Mouse (Mus musculus): ENCODE measurements at regions not wholly inside any gene's neighbourhood (a gene's known extent, or its start where the extent isn't known, plus 50 kb on each side); places are given as distances from the start of the nearest gene placed in this dataset.
"Not testable (repeated sequence)": the region's sequence is repeated elsewhere in the genome, so short reads cannot be mapped to it uniquely, and the experiment has no call there.

- no peak for ATAC-seq
- Histone ChIP-seq H3K36me3 (ENCODE audit: control insufficient read depth, insufficient read depth, low read length) (no peaks in the 10 kb centered on the region), H3K27me3 (ENCODE audit: control insufficient read depth, insufficient read depth, low read depth, low read length) (no peaks in the 10 kb centered on the region), H3K4me2 (ENCODE audit: low read length) (no peak overlapping the region), H3K9me3 (replicated peaks; ENCODE audit: control insufficient read depth, low read length, poor library complexity, severe bottlenecking) (no peaks in the 10 kb centered on the region), H3K4me1 (ENCODE audit: control insufficient read depth, insufficient read depth, low read length) (no peaks in the 10 kb centered on the region), H3K4me3 (ENCODE audit: low read depth, low read length) (no peak overlapping the region), H3K27ac (ENCODE audit: low read length) (no peak overlapping the region), H3K9ac (ENCODE audit: low read depth, low read length) (no peak overlapping the region)
- 88% methylated on average over 1 of the region's 1 CpGs for WGBS
Measured at GRCm38 (mm10) chr1:108132006-108132405, 542.2 kb downstream of the Serpinb8 start.

GRCm38 (mm10) chr1:108135346-108135745 is 545.5 kb downstream of the Serpinb8 start:
- not testable (repeated sequence) for H3K4me2 ChIP-seq (ENCODE audit: low read length)
- WGBS, result 79% methylated on average over 5 of the region's 5 CpGs

GRCm38 (mm10) chr1:108144114-108144513 is 554.3 kb downstream of the Serpinb8 start:
- 92% methylated on average over 1 of the region's 1 CpGs for WGBS
- no peak overlapping the region for H3K9ac ChIP-seq (ENCODE audit: low read depth, low read length)
- H3K4me2 ChIP-seq (ENCODE audit: low read length), result no peak overlapping the region
- no peaks in the 10 kb centered on the region for H3K27me3 ChIP-seq (ENCODE audit: control insufficient read depth, insufficient read depth, low read depth, low read length)
- no peak overlapping the region for H3K27ac ChIP-seq (ENCODE audit: low read length)
- ATAC-seq, result no peak
- H3K4me1 ChIP-seq (ENCODE audit: control insufficient read depth, insufficient read depth, low read length), result no peaks in the 10 kb centered on the region
- H3K4me3 ChIP-seq (ENCODE audit: low read depth, low read length), result no peak overlapping the region
- H3K36me3 ChIP-seq (ENCODE audit: control insufficient read depth, insufficient read depth, low read length), result no peaks in the 10 kb centered on the region
- no peaks in the 10 kb centered on the region for H3K9me3 ChIP-seq (replicated peaks; ENCODE audit: control insufficient read depth, low read length, poor library complexity, severe bottlenecking)

More at GRCm38 (mm10) chr1:108135346-108135745, 545.5 kb downstream of the Serpinb8 start:
- not testable (repeated sequence) for H3K4me3 ChIP-seq (ENCODE audit: low read depth, low read length); H3K27ac ChIP-seq (ENCODE audit: low read length); H3K4me1 ChIP-seq (ENCODE audit: control insufficient read depth, insufficient read depth, low read length); H3K36me3 ChIP-seq (ENCODE audit: control insufficient read depth, insufficient read depth, low read length); H3K27me3 ChIP-seq (ENCODE audit: control insufficient read depth, insufficient read depth, low read depth, low read length); H3K9ac ChIP-seq (ENCODE audit: low read depth, low read length); H3K9me3 ChIP-seq (replicated peaks; ENCODE audit: control insufficient read depth, low read length, poor library complexity, severe bottlenecking); ATAC-seq

GRCm38 (mm10) chr1:108181350-108182167 is 591.8 kb downstream of the Serpinb8 start:
- H3K27me3 ChIP-seq (ENCODE audit: control insufficient read depth, insufficient read depth, low read depth, low read length), result no peaks in the 10 kb centered on the region
- WGBS, result 36% methylated on average over 3 of the region's 3 CpGs
- no peak overlapping the region for H3K4me2 ChIP-seq (ENCODE audit: low read length)

GRCm38 (mm10) chr1:108182168-108182539 is 592.3 kb downstream of the Serpinb8 start:
- Histone ChIP-seq H3K36me3 (ENCODE audit: control insufficient read depth, insufficient read depth, low read length) (no peaks in the 10 kb centered on the region), H3K4me2 (ENCODE audit: low read length) (no peak overlapping the region), H3K9ac (ENCODE audit: low read depth, low read length) (no peak overlapping the region), H3K27ac (ENCODE audit: low read length) (peak overlapping the region; percentile 74), H3K4me3 (ENCODE audit: low read depth, low read length) (no peak overlapping the region), H3K9me3 (replicated peaks; ENCODE audit: control insufficient read depth, low read length, poor library complexity, severe bottlenecking) (no peaks in the 10 kb centered on the region), H3K27me3 (ENCODE audit: control insufficient read depth, insufficient read depth, low read depth, low read length) (no peaks in the 10 kb centered on the region), H3K4me1 (ENCODE audit: control insufficient read depth, insufficient read depth, low read length) (peaks cover 5% of the 10 kb centered on the region)
- WGBS, result 35% methylated on average over 4 of the region's 4 CpGs
- ATAC-seq, result peak; percentile 54; the same call in 1 of the 2 replicates

More at GRCm38 (mm10) chr1:108181350-108182167, 591.8 kb downstream of the Serpinb8 start:
- Histone ChIP-seq H3K4me1 (ENCODE audit: control insufficient read depth, insufficient read depth, low read length) (peaks cover 5% of the 10 kb centered on the region), H3K27ac (ENCODE audit: low read length) (peak overlapping the region; percentile 74), H3K9me3 (replicated peaks; ENCODE audit: control insufficient read depth, low read length, poor library complexity, severe bottlenecking) (no peaks in the 10 kb centered on the region), H3K36me3 (ENCODE audit: control insufficient read depth, insufficient read depth, low read length) (no peaks in the 10 kb centered on the region), H3K9ac (ENCODE audit: low read depth, low read length) (no peak overlapping the region), H3K4me3 (ENCODE audit: low read depth, low read length) (no peak overlapping the region)
- ATAC-seq, result peak; percentile 94

GRCm38 (mm10) chr1:108224047-108224446 is 634.2 kb downstream of the Serpinb8 start:
- WGBS, result 87% methylated on average over 1 of the region's 1 CpGs
- H3K9ac ChIP-seq (ENCODE audit: low read depth, low read length), result no peak overlapping the region
- no peak overlapping the region for H3K4me3 ChIP-seq (ENCODE audit: low read depth, low read length)
- H3K36me3 ChIP-seq (ENCODE audit: control insufficient read depth, insufficient read depth, low read length), result no peaks in the 10 kb centered on the region
- no peaks in the 10 kb centered on the region for H3K9me3 ChIP-seq (replicated peaks; ENCODE audit: control insufficient read depth, low read length, poor library complexity, severe bottlenecking)
- ATAC-seq, result no peak
- no peaks in the 10 kb centered on the region for H3K4me1 ChIP-seq (ENCODE audit: control insufficient read depth, insufficient read depth, low read length)
- no peaks in the 10 kb centered on the region for H3K27me3 ChIP-seq (ENCODE audit: control insufficient read depth, insufficient read depth, low read depth, low read length)
- no peak overlapping the region for H3K27ac ChIP-seq (ENCODE audit: low read length)
- no peak overlapping the region for H3K4me2 ChIP-seq (ENCODE audit: low read length)

GRCm38 (mm10) chr1:108240152-108240551 is 650.3 kb downstream of the Serpinb8 start:
- H3K36me3 ChIP-seq (ENCODE audit: control insufficient read depth, insufficient read depth, low read length), result no peaks in the 10 kb centered on the region
- H3K9me3 ChIP-seq (replicated peaks; ENCODE audit: control insufficient read depth, low read length, poor library complexity, severe bottlenecking), result no peaks in the 10 kb centered on the region; the same call in 1 of the 2 replicates
- no peak overlapping the region for H3K9ac ChIP-seq (ENCODE audit: low read depth, low read length)
- no peak overlapping the region for H3K27ac ChIP-seq (ENCODE audit: low read length)
- H3K4me2 ChIP-seq (ENCODE audit: low read length), result no peak overlapping the region
- H3K4me3 ChIP-seq (ENCODE audit: low read depth, low read length), result no peak overlapping the region
- no peak for ATAC-seq
- H3K4me1 ChIP-seq (ENCODE audit: control insufficient read depth, insufficient read depth, low read length), result no peaks in the 10 kb centered on the region
- H3K27me3 ChIP-seq (ENCODE audit: control insufficient read depth, insufficient read depth, low read depth, low read length), result no peaks in the 10 kb centered on the region

- no peak overlapping the region for H3K27ac ChIP-seq (ENCODE audit: low read length)
- H3K36me3 ChIP-seq (ENCODE audit: control insufficient read depth, insufficient read depth, low read length), result no peaks in the 10 kb centered on the region
- H3K27me3 ChIP-seq (ENCODE audit: control insufficient read depth, insufficient read depth, low read depth, low read length), result no peaks in the 10 kb centered on the region
- H3K4me1 ChIP-seq (ENCODE audit: control insufficient read depth, insufficient read depth, low read length), result no peaks in the 10 kb centered on the region
- ATAC-seq, result no peak
- 84% methylated on average over 3 of the region's 3 CpGs for WGBS
- H3K4me3 ChIP-seq (ENCODE audit: low read depth, low read length), result no peak overlapping the region
- H3K9ac ChIP-seq (ENCODE audit: low read depth, low read length), result no peak overlapping the region
- H3K4me2 ChIP-seq (ENCODE audit: low read length), result no peak overlapping the region
- no peaks in the 10 kb centered on the region for H3K9me3 ChIP-seq (replicated peaks; ENCODE audit: control insufficient read depth, low read length, poor library complexity, severe bottlenecking)
Measured at GRCm38 (mm10) chr1:108255147-108255546, 665.3 kb downstream of the Serpinb8 start.

- ATAC-seq, result no peak
- H3K27ac ChIP-seq (ENCODE audit: low read length), result no peak overlapping the region
- H3K4me1 ChIP-seq (ENCODE audit: control insufficient read depth, insufficient read depth, low read length), result no peaks in the 10 kb centered on the region
- no peak overlapping the region for H3K4me3 ChIP-seq (ENCODE audit: low read depth, low read length)
- H3K4me2 ChIP-seq (ENCODE audit: low read length), result no peak overlapping the region
- no peaks in the 10 kb centered on the region for H3K9me3 ChIP-seq (replicated peaks; ENCODE audit: control insufficient read depth, low read length, poor library complexity, severe bottlenecking)
- H3K27me3 ChIP-seq (ENCODE audit: control insufficient read depth, insufficient read depth, low read depth, low read length), result no peaks in the 10 kb centered on the region
- H3K9ac ChIP-seq (ENCODE audit: low read depth, low read length), result no peak overlapping the region
- H3K36me3 ChIP-seq (ENCODE audit: control insufficient read depth, insufficient read depth, low read length), result no peaks in the 10 kb centered on the region
Measured at GRCm38 (mm10) chr1:108259355-108259754, 669.5 kb downstream of the Serpinb8 start.

All from midbrain, embryonic 16.5 days (tissue).